Mouse (Mus musculus) hindbrain, postnatal 0 days (tissue): ENCODE results near the gene Cd83. TPM values are rescaled to one million over a fixed set of nuclear protein-coding genes. Genes with fewer than 3 reads are reported as not detected.

Source experiments
- ATAC-seq: fragments of 200-750 bp; cut with Nextera tagmentation; 2 replicates; pipeline ENCODE4 v1.8.0; 2017; ENCODE audit warnings: mild to moderate bottlenecking, moderate TSS enrichment, moderate library complexity
- DNase-seq: peaks from one replicate; pipeline ENCODE4 v3.0.0-alpha.2; 2015; ENCODE audit warnings: low spot score
- H3K27ac ChIP-seq: fragments of 300-500 bp; sonication (generic); 2 replicates; pipeline ENCODE4 v1.5.1; 2014; ENCODE audit warnings: mild to moderate bottlenecking
- H3K27me3 ChIP-seq: fragments of 300-500 bp; sonication (generic); 2 replicates; pipeline ENCODE4 v1.6.1; 2014; ENCODE audit warnings: low read length, mixed read lengths; ENCODE audit not compliant: insufficient read depth
- H3K36me3 ChIP-seq: fragments of 300-500 bp; sonication (generic); 2 replicates; pipeline ENCODE4 v1.6.1; 2014; ENCODE audit warnings: low read length, mixed read lengths; ENCODE audit not compliant: insufficient read depth
- H3K4me1 ChIP-seq: fragments of 300-500 bp; sonication (generic); 2 replicates; pipeline ENCODE4 v1.6.1; 2014; ENCODE audit warnings: antibody characterized with exemption, low read length, mixed read lengths; ENCODE audit not compliant: insufficient read depth
- H3K4me2 ChIP-seq: fragments of 300-500 bp; sonication (generic); 2 replicates; pipeline ENCODE4 v1.6.1; 2014; ENCODE audit warnings: low read depth, mild to moderate bottlenecking, low read length, moderate library complexity, mixed read lengths
- H3K4me3 ChIP-seq: fragments of 300-500 bp; sonication (generic); 2 replicates; pipeline ENCODE4 v1.5.1; 2014; ENCODE audit warnings: low read length
- H3K9ac ChIP-seq: fragments of 300-500 bp; sonication (generic); replicated peaks from 2 replicates; pipeline ENCODE4 v1.6.1; 2014; ENCODE audit warnings: mild to moderate bottlenecking, low read length, moderate library complexity, mixed read lengths
- H3K9me3 ChIP-seq: fragments of 300-500 bp; sonication (generic); 2 replicates; pipeline ENCODE4 v1.6.1; 2016; ENCODE audit warnings: low read length, mixed read lengths
- CTCF ChIP-seq: IDR thresholded peaks from 2 replicates; pipeline ENCODE4 v1.5.1; 2016; ENCODE audit warnings: antibody characterized with exemption, control low read depth, low read depth
- whole genome bisulfite sequencing: fragments of 180-500 bp; shearing (Covaris S2); extraction: QIAGEN DNeasy Blood & Tissue Kit; methylation state at CpG from one replicate; pipeline ENCODE4 v1.1.7; 2014; 5-methylcytosine and 5-hydroxymethylcytosine counted together
- polyA plus RNA-seq: library from polyadenylated mRNA; unstranded; fragments of >200 nt; fragmentation: Nextera tagmentation; extraction: Ambion mirVana; gene quantifications from 2 replicates; pipeline ENCODE4 v1.2.1, GENCODE M21; 2015
- total RNA-seq: library from RNA; depleted of rRNA; stranded (reverse); fragments of >200 nt; gene quantifications from 2 replicates; pipeline ENCODE4 v1.2.3, GENCODE M21; 2014

Cd83 gene
- total and polyA plus RNA-seq, 2 experiments from 2014 or later, result 38.5 to 45.4 TPM

DNA sequence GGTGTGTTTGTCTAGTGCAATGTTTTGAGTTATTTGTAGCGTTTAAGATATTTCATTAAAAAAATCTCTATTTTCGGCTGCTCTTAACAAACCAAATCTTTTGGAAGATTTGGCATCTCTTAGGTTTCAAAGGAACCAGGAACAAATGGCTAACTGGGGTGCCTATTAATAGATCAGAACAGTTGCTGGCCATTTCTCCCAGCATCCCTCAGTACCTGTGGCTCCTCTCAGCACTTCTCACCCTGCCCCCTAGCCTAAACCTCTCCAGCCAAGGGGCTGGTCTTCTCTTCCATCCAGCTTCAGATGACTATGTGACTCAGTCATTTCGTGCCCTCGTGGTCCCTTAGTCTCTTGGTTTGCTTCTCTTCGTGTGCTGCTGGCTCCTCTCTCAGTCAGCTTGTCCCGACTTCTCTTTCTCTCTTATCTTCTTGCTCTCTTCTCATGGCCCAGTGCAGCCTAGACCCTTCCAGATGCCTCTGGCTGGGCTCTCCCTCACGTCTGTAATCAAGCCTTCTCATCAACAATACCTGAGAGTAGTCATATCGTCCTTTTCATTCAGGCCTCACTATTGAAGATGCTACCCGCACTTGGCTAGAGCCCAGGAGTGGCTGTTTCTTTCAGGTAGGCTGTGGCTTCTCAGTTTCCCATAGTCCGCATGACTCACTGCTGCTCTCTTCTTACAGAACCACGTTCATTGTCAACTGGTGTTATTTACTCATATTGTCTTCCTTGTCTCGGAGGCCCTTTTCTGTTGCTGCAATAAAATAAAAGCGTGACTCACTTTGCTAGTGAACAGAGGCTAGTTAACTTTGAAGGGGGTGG, 9.8 kb upstream of the Cd83 start:
- Histone ChIP-seq H3K4me3 (no peak overlapping the region), H3K9ac (no peak overlapping the region), H3K4me1 (peaks cover 6% of the 10 kb centered on the region; the same call in 1 of the 2 replicates), H3K27me3 (no peaks in the 10 kb centered on the region), H3K36me3 (no peaks in the 10 kb centered on the region), H3K9me3 (no peaks in the 10 kb centered on the region), H3K27ac (no peak overlapping the region), H3K4me2 (no peak overlapping the region)
- ATAC-seq (no peak), DNase-seq (no peak)
- no peak for TF ChIP-seq CTCF
- 73% methylated on average over 13 of the region's 13 CpGs for WGBS

DNA sequence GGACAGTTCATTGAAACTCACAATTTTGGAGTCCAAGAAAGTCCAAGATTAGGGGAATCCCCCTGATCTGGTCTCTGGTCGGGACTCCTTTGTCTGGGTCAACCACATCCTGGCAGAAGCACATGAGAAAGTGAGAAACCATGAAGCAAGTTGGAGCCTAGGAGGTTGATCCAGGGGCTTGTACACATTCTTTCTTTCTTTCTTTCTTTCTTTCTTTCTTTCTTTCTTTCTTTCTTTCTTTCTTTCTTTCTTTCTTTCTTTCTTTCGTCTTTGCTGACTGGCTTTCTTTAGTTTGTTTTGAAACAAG, 9.2 kb upstream of the Cd83 start:
- TF ChIP-seq CTCF, result no peak
- Histone ChIP-seq H3K4me3 (no peak overlapping the region), H3K9me3 (no peaks in the 10 kb centered on the region), H3K36me3 (no peaks in the 10 kb centered on the region), H3K27ac (no peak overlapping the region), H3K9ac (no peak overlapping the region), H3K4me2 (no peak overlapping the region), H3K4me1 (peaks cover 6% of the 10 kb centered on the region; the same call in 1 of the 2 replicates), H3K27me3 (no peaks in the 10 kb centered on the region)
- DNase-seq (no peak), ATAC-seq (no peak)
- WGBS, result 81% methylated on average over 2 of the region's 2 CpGs

DNA sequence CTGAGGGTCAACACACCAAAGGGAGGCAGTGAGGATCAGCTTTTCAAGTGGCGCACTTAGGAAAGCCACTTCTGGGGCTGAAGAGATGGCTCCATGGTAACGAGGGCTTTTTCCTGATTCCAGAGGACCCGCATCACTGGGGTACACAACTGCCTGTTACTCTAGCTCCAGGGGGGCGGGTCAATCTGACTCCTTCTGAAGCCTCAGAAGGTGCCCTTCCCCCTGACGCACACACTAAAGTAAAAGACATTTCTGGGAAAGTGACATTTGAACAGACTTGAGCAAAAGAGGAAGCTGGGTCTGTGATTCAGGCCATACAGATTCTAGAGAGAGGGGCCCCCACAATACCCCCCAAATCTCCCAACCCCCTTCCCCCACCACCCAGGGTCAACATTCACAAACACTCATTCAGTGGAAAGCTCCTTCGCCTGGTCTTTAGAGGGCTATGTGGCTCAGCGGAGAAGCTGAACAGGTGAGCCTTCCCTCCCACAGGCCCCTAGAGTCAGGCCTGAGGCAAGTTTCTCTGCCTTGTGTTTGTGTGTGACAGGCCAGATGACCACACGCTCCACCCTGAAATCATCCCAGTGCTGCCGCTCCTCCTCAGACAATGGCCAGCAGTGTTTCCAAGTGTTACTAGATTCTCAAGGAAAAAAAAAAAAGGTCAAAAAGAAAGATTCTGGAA, 7.1 kb upstream of the Cd83 start:
- H3K4me2 ChIP-seq, result no peak overlapping the region
- WGBS, result 79% methylated on average over 9 of the region's 9 CpGs
- no peaks in the 10 kb centered on the region for H3K27me3 ChIP-seq
- no peak overlapping the region for H3K9ac ChIP-seq
- H3K9me3 ChIP-seq, result no peaks in the 10 kb centered on the region
- ATAC-seq (no peak), DNase-seq (no peak)
- H3K4me3 ChIP-seq, result no peak overlapping the region
- peaks cover 6% of the 10 kb centered on the region; the same call in 1 of the 2 replicates for H3K4me1 ChIP-seq
- no peaks in the 10 kb centered on the region for H3K36me3 ChIP-seq
- no peak overlapping the region for H3K27ac ChIP-seq
- no peak for TF ChIP-seq CTCF

DNA sequence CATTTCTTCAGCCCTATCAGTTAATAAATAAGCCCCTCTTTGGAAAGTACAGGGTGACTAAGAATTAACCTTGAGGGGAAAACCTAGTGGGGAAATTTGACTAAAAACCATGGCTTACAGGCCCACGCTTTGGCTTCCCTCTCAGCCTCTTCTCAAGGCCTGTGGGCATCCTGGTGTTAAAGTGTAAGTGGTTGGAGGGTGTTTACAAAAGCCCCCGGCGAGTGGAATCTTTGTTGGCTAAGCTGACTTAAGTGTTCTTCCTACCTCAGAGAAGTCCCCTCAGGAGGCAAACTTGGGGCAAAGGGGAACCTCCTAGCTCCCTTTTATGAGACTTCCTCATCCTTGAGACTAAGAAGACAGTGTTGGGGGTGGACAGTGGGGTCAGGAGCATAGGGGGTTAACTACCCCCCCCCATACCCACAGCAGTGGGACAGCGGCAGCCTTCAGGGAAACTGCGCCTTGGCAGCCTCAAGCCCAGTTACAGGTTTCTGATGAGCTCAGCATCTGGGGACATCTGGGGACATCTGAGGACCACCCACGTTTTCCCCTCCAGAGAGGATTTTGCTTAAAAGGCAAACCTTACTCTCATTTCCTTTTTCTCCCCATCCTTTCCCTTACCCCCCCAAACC, 6.4 kb upstream of the Cd83 start:
- H3K4me3 ChIP-seq, result no peak overlapping the region
- H3K4me2 ChIP-seq, result no peak overlapping the region
- DNase-seq (no peak), ATAC-seq (no peak)
- H3K27me3 ChIP-seq, result no peaks in the 10 kb centered on the region
- no peaks in the 10 kb centered on the region for H3K36me3 ChIP-seq
- no peak overlapping the region for H3K27ac ChIP-seq
- no peaks in the 10 kb centered on the region for H3K9me3 ChIP-seq
- no peak for TF ChIP-seq CTCF
- 67% methylated on average over 6 of the region's 6 CpGs for WGBS
- peaks cover 6% of the 10 kb centered on the region; the same call in 1 of the 2 replicates for H3K4me1 ChIP-seq
- no peak overlapping the region for H3K9ac ChIP-seq

DNA sequence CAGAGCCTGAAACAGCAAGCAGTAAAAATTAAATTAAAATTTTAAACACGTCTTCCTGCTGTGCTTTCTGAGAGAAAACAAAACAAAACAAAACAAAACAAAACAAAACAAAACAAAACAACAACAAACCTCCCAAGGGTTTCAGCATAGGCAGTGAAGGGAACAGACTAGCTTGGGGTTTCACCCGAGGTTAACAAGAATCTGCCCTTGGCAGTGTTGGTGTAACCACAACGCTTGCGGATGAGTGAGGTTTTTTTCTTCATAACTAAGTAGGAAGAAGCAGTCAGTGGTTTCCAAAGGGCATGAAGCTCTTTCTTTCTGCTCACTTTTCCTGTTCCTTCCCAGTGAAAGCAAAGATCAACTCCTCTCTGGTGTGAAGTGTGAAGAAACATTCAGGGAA, 5.6 kb upstream of the Cd83 start:
- H3K4me1 ChIP-seq, result peaks cover 5% of the 10 kb centered on the region
- no peak for DNase-seq
- no peak for TF ChIP-seq CTCF
- H3K27ac ChIP-seq, result no peak overlapping the region
- ATAC-seq, result no peak
- WGBS, result 81% methylated on average over 4 of the region's 4 CpGs
- H3K9ac ChIP-seq, result no peak overlapping the region
- H3K36me3 ChIP-seq, result no peaks in the 10 kb centered on the region
- H3K4me3 ChIP-seq, result no peak overlapping the region
- H3K27me3 ChIP-seq, result no peaks in the 10 kb centered on the region
- H3K4me2 ChIP-seq, result no peak overlapping the region
- no peaks in the 10 kb centered on the region for H3K9me3 ChIP-seq

DNA sequence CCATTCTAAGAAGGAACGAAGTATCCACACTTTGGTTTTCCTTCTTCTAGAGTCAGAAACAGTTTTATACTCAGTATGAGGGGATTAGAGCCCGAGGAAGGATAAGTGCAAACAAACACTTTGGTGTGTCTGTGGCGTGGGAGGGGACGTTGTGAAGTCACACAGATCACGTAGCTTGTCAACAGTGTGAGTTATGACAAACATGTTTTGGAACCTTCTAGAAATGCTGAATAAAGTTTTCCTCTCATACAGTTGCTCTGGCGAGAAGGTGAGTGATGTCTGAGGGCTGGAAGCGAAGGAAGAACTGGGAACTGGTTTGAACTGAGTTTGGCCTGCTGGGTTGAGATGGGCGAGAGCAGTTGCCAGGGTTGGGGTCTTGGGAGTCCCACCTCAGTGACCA, 4.5 kb upstream of the Cd83 start:
- WGBS, result 92% methylated on average over 8 of the region's 8 CpGs
- Histone ChIP-seq H3K4me1 (peaks cover 8% of the 10 kb centered on the region), H3K4me2 (no peak overlapping the region), H3K27ac (no peak overlapping the region), H3K27me3 (no peaks in the 10 kb centered on the region), H3K4me3 (no peak overlapping the region), H3K9ac (no peak overlapping the region), H3K9me3 (no peaks in the 10 kb centered on the region), H3K36me3 (no peaks in the 10 kb centered on the region)
- no peak for DNase-seq
- ATAC-seq, result no peak
- no peak for TF ChIP-seq CTCF
